Mouse (Mus musculus): Measurements from ENCODE around the gene Haus3.

DNA sequence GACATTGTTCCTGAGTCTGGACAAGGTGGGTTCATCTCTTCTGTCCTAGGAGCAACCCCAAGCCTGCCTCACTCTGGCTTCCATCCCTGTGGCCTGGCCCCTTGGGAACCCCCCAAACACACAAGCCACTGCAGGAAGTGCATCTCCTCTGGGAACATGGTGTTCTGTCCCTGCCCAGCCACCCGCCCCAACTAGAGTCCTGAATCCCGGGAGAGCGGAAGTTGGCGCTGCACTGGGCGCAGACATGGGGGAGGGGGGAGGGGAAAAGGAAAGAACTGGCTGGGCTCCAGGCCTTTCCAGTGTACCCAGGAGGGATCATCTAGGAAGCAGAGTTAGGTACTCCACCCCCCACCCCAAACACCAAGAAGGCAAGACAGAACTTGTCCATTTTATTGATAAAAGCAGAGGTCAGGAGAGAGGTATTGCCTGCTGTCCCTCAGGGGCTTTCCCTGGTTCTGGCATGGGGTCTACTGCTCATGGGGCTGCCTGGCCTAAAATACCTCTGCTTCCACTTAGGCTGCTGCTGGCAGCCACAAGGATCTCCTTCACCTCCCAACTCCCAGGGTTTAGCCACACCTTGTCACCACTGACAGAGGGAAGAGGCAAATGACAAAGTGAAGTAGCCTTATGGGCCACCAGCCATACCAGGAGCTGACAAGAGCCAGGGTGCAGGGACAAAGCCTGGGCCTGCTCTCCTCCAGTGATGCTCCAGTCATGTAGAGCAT lies 14.0 kb upstream of the Haus3 start:
- TF ChIP-seq POLR2A (IDR thresholded peaks at IDR 0.05; ENCODE audit: control insufficient read depth, low read depth, low read length) (no peak), CTCF (IDR thresholded peaks at IDR 0.05; ENCODE audit: control insufficient read depth, insufficient read depth, insufficient replicate concordance, low read depth, low read length) (no peak)
